Mouse (Mus musculus) cortical plate, adult 2 months (tissue): ENCODE measurements around the gene Cby1.

Experiments used
- CTCF ChIP-seq: fragments of 200-500 bp; IDR thresholded peaks from 2 replicates; pipeline ENCODE4 v1.5.1; 2011; ENCODE audit warnings: mild to moderate bottlenecking, control low read depth, low read length; ENCODE audit not compliant: insufficient read depth; ENCODE audit errors: extremely low read depth
- POLR2A ChIP-seq: fragments of 200-500 bp; IDR thresholded peaks from 2 replicates; pipeline ENCODE4 v1.6.1; 2011; ENCODE audit warnings: mild to moderate bottlenecking, low read length, control low read depth; ENCODE audit not compliant: insufficient read depth; ENCODE audit errors: extremely low read depth

GRCm38 (mm10) chr15:79691023-79691508 lies 32.1 kb downstream of the Cby1 start:
- TF ChIP-seq CTCF, result no peak
- no peak for TF ChIP-seq POLR2A
